Mouse (Mus musculus): ENCODE measurements around the gene Rex1bd. TPM values are rescaled to one million over a fixed set of nuclear protein-coding genes. Genes with fewer than 3 reads are reported as not detected.

The Rex1bd gene
- polyA plus RNA-seq, 1 experiment: 206 TPM

DNA sequence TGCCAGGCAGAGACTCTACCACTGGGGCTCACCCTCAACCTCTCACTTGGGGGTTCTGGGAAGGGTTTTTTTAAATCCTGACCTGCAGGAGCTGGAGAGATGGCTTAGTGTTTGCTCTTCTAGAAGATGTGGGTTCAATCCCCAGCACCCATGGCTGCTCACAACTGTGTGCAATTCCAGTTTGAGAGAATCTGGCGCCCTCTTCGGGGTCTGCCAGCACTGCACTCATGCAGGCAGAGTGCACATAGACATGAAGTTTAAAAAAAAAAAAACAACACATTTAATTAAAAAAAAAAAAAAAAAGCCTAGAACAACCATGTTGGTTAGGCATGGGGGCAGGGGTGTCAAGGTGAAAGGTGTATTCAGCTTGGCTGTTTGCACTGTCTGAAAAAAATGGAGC is 23.8 kb upstream of the Rex1bd start:
- Histone ChIP-seq H3K4me1 (ENCODE audit: control insufficient read depth, insufficient read depth, low read length) (peaks cover 7% of the 10 kb centered on the region; the same call in 1 of the 2 replicates), H3K4me3 (ENCODE audit: insufficient read depth, low read length) (no peak overlapping the region), H3K27ac (ENCODE audit: insufficient read depth, low read length) (no peak overlapping the region)
- no peak for TF ChIP-seq POLR2A (IDR thresholded peaks at IDR 0.05; ENCODE audit: extremely low read depth, insufficient read depth, low read length)
- no peak for TF ChIP-seq CTCF (IDR thresholded peaks at IDR 0.05; ENCODE audit: extremely low read depth, insufficient read depth, low read length)

DNA sequence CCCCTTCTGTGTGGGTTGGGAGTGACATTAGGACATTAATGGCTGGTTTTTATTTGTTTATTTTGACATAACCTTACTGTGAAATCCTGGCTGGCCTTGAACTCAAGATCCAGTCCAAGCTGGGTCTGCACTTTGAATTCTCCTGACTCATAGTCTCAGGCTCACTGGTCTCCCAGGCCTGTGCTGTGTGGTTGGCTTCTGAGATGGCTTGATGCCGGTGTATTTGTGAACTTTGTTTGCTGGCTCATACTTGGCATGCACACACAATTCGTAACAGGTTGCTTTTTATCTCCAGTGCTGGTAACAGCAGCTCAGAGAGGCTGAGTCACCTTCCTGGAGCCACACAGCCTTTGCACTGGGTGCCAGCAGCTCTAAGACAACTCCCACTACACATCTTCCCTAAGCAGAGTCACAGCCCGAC is 23.2 kb upstream of the Rex1bd start:
- Histone ChIP-seq H3K4me3 (ENCODE audit: insufficient read depth, low read length) (no peak overlapping the region), H3K4me1 (ENCODE audit: control insufficient read depth, insufficient read depth, low read length) (peaks cover 7% of the 10 kb centered on the region; the same call in 1 of the 2 replicates), H3K27ac (ENCODE audit: insufficient read depth, low read length) (no peak overlapping the region)
- no peak for TF ChIP-seq POLR2A (IDR thresholded peaks at IDR 0.05; ENCODE audit: extremely low read depth, insufficient read depth, low read length)

DNA sequence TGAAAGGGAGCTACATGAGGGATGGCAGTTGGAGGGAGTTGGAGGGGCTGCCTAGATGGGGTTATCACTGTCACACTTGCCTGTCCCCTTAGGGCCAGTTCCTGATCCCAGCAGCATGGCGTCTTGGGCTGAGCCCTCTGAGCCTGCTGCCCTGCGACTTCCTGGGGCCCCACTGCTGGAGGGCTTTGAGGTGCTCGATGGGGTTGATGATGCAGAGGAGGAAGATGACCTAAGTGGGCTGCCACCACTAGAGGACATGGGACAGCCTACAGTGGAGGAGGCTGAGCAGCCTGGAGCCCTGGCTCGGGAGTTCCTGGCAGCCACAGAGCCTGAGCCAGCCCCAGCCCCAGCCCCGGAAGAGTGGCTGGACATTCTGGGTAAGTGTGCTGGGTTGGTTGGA is 22.7 kb upstream of the Rex1bd start:
- Histone ChIP-seq H3K27ac (ENCODE audit: insufficient read depth, low read length) (no peak overlapping the region), H3K4me3 (ENCODE audit: insufficient read depth, low read length) (no peak overlapping the region), H3K4me1 (ENCODE audit: control insufficient read depth, insufficient read depth, low read length) (peaks cover 7% of the 10 kb centered on the region; the same call in 1 of the 2 replicates)
- no peak for TF ChIP-seq CTCF (IDR thresholded peaks at IDR 0.05; ENCODE audit: extremely low read depth, insufficient read depth, low read length)
- no peak for TF ChIP-seq POLR2A (IDR thresholded peaks at IDR 0.05; ENCODE audit: extremely low read depth, insufficient read depth, low read length)

DNA sequence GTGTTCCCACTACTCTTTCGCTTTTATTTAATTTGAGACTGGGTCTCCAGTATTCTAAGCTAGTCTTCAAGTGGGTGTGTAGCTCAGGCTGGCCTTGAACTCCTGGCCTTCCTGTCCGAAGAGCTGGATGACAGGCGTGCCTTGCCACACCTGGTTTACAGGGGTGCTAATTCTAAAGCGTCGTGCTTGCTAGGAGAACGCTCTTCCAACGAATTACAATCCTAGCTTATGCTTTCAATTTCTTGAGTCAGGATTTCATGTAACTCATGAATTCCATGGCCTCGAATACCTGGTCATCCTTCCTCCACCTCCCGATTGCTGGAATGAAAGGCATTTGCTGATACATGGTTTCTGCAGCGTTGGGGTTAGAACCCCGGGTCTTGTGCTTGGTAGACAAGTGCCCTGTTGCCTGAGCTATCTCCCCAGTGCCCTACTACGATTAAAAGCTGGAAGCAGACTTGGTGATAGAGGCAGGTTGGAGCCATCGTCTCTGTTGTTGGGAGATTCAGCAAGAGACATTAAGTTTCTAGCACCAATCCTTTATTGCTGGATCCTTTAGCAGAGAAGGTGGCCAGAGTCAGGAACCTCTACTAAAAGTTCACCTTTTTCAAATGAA is 21.7 kb upstream of the Rex1bd start:
- H3K27ac ChIP-seq (ENCODE audit: insufficient read depth, low read length): peak overlapping the region; percentile 69; the same call in 1 of the 2 replicates
- peak overlapping the region; percentile 57 for H3K4me3 ChIP-seq (ENCODE audit: insufficient read depth, low read length)
- TF ChIP-seq CTCF (IDR thresholded peaks at IDR 0.05; ENCODE audit: extremely low read depth, insufficient read depth, low read length): no peak
- no peak for TF ChIP-seq POLR2A (IDR thresholded peaks at IDR 0.05; ENCODE audit: extremely low read depth, insufficient read depth, low read length)
- H3K4me1 ChIP-seq (ENCODE audit: control insufficient read depth, insufficient read depth, low read length): peaks cover 7% of the 10 kb centered on the region; the same call in 1 of the 2 replicates

DNA sequence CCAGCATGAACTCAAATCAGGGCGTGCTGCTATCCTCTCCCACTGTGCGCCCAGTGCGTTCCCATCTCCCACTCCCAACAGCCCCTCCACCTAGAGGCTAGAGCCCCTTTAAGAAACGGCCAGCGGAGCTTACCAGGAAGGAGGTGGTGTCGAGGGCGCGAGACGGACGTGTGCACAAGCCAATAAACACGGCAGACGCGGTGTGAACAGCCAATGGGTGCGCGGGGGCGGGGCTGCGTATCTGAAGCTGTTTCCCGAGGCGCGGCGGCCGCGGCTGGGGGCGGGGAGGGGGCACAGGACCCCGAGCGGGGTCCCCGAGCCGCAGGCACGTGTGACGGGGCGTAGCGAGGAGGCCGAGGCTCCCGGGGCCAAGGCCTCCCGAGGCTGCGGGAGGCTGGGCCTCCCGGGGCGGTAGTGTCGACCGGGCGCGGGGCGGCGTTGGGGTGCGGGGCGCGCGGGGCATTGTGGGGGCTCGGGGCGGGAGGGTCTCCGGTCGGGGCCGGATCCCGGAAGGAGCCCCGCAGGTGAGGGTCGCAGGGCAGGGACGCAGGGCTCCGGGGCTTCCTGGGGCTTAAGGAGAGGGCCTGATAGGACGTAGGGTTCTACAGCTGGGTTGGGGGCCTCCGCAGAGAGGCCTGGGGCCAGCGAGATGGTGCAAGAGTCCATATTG is 21.1 kb upstream of the Rex1bd start, which contains the start of the genes Fkbp8 and Kxd1:
Gene Fkbp8, plus strand, starts transcription at position 213 of the 670 bp plus-strand sequence.
Gene Kxd1, minus strand, starts transcription at position 445 of the 670 bp plus-strand sequence.
- TF ChIP-seq POLR2A (IDR thresholded peaks at IDR 0.05; ENCODE audit: extremely low read depth, insufficient read depth, low read length) (peak; percentile 85), CTCF (IDR thresholded peaks at IDR 0.05; ENCODE audit: extremely low read depth, insufficient read depth, low read length) (no peak)
- Histone ChIP-seq H3K4me1 (ENCODE audit: control insufficient read depth, insufficient read depth, low read length) (peaks cover 7% of the 10 kb centered on the region; the same call in 1 of the 2 replicates), H3K27ac (ENCODE audit: insufficient read depth, low read length) (peak within 1 kb of the TSS; percentile 69), H3K4me3 (ENCODE audit: insufficient read depth, low read length) (peak within 1 kb of the TSS; percentile 57)

DNA sequence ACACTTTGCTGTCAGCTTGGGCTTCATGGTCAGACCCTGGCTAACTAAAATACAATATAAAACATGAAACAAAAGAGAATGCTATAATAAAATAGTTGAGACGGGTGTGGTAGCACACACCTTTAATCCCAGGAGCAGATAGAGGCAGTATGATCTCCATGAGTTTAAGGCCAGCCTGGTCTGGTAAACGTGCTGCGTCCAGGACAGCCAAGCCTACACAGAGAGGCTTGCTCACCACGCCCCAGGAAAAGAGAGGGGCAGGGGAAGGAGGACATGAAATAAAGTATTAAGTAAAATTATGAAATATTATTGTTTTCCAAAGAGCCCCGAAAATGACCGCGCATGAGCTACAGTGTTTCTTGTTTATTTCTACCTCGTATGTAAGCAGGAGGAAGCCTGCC is 20.6 kb upstream of the Rex1bd start:
- TF ChIP-seq CTCF (IDR thresholded peaks at IDR 0.05; ENCODE audit: extremely low read depth, insufficient read depth, low read length) (no peak), POLR2A (IDR thresholded peaks at IDR 0.05; ENCODE audit: extremely low read depth, insufficient read depth, low read length) (no peak)
- H3K4me3 ChIP-seq (ENCODE audit: insufficient read depth, low read length): peak overlapping the region; percentile 57
- H3K4me1 ChIP-seq (ENCODE audit: control insufficient read depth, insufficient read depth, low read length): peaks cover 8% of the 10 kb centered on the region
- no peak overlapping the region for H3K27ac ChIP-seq (ENCODE audit: insufficient read depth, low read length)

DNA sequence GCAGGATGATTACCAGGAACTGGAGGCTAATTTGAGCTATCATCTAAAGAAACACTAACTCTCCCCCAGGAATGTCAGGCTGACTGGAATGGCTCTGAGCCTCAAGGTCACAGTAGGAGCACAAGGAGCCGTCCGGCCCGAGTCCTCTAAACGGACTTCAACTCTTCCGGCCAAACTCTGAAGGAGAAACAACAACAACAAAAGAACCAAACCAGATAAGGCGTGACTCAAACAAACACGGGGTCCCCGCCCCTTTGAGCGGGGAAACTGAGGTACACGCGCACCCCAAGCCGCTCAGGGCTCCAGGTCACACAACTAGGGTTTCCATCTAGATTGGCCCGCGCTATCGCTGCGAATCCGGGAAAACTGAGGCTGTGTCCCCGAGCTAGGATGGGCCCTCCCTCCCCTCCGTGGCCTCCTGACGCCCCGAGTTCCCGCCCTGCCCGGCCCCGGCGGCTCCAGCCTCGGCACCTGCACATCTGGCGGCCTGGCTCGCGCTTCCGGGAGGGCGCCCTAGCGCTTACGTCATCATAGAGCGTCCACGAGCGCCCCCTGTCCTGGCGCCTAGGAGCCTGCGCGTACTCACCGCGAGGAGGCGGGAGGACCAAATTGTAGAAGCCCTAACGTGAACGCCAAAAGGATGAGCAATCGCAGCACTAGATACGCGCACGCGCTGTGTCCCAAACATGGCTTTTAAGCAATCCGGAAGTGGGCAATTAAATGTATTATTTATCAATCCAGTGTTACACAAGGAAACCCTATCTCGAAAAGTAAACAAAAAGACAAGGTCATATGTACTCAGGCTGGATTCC is 16.2 kb upstream of the Rex1bd start:
- Histone ChIP-seq H3K4me1 (ENCODE audit: control insufficient read depth, insufficient read depth, low read length) (peaks cover 3% of the 10 kb centered on the region; the same call in 1 of the 2 replicates), H3K4me3 (ENCODE audit: insufficient read depth, low read length) (peak overlapping the region; percentile 70), H3K27ac (ENCODE audit: insufficient read depth, low read length) (peak overlapping the region; percentile 36)
- TF ChIP-seq POLR2A (IDR thresholded peaks at IDR 0.05; ENCODE audit: extremely low read depth, insufficient read depth, low read length) (peak; percentile 55; the same call in 1 of the 2 replicates), CTCF (IDR thresholded peaks at IDR 0.05; ENCODE audit: extremely low read depth, insufficient read depth, low read length) (0 out of 2 replicates have a peak, but pooled peaks have one; percentile 27)

DNA sequence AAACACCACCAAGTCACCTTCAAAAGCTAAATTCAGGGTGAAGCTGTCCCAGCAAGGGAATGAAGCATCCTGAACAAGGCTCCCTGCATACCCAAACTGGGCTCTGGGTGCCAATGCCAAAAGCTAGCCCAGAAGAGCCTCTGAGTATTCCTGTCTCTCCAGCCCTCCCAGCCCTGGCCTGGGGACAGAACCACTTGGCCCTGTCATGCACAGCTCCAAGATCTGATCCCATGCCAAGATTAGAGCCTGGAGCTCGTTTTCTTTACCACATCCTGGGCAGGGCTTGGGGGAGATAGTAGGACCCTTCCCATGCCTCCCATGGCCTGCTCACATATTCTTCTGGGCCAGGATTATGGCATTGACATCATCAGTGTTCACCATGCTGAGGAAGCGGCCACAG is 13.1 kb upstream of the Rex1bd start:
- no peak overlapping the region for H3K27ac ChIP-seq (ENCODE audit: insufficient read depth, low read length)
- peaks cover 1% of the 10 kb centered on the region; the same call in 1 of the 2 replicates for H3K4me1 ChIP-seq (ENCODE audit: control insufficient read depth, insufficient read depth, low read length)
- TF ChIP-seq CTCF (IDR thresholded peaks at IDR 0.05; ENCODE audit: extremely low read depth, insufficient read depth, low read length) (no peak), POLR2A (IDR thresholded peaks at IDR 0.05; ENCODE audit: extremely low read depth, insufficient read depth, low read length) (no peak)
- H3K4me3 ChIP-seq (ENCODE audit: insufficient read depth, low read length): no peak overlapping the region

DNA sequence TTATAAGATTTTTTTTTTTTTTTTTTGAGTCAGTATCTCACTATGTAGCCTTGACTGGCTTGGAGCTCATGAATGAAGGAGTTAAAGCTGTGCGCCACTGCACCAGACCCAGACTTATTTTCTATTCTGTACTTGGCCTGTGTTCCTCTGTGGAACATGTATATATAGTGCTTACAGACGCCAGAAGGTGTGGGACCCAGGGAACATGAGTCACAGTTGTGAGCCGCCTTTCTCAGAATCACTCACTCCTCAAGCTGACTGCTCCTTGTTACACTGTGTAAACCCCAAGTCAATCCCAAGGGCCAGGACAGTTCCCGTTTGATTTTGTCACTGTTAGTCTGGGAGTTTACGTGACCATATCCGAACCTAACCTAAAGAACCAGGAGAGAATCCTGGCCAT is 12.5 kb upstream of the Rex1bd start:
- Histone ChIP-seq H3K27ac (ENCODE audit: insufficient read depth, low read length) (no peak overlapping the region), H3K4me1 (ENCODE audit: control insufficient read depth, insufficient read depth, low read length) (peaks cover 1% of the 10 kb centered on the region; the same call in 1 of the 2 replicates), H3K4me3 (ENCODE audit: insufficient read depth, low read length) (no peak overlapping the region)
- TF ChIP-seq CTCF (IDR thresholded peaks at IDR 0.05; ENCODE audit: extremely low read depth, insufficient read depth, low read length) (no peak), POLR2A (IDR thresholded peaks at IDR 0.05; ENCODE audit: extremely low read depth, insufficient read depth, low read length) (no peak)
